Mouse (Mus musculus): ENCODE data around the gene Id4.

Gene Id4

GRCm38 (mm10) chr13:48260690-48261278, at the start of gene Id4:
TSS of gene Id4 (plus strand) at chr13:48261228.
- peak; percentile 98 for DNase-seq

- DNase-seq, result peak; percentile 28
Measured at GRCm38 (mm10) chr13:48227136-48227535, 33.9 kb upstream of the Id4 start.

GRCm38 (mm10) chr13:48227712-48228111, 33.3 kb upstream of the Id4 start:
- peak; percentile 98 for DNase-seq

GRCm38 (mm10) chr13:48228114-48228513, 32.9 kb upstream of the Id4 start:
- DNase-seq, result no peak

- DNase-seq, result no peak
Measured at GRCm38 (mm10) chr13:48230996-48231395, 30.0 kb upstream of the Id4 start.

- no peak for DNase-seq
Measured at GRCm38 (mm10) chr13:48236436-48236835, 24.6 kb upstream of the Id4 start.

GRCm38 (mm10) chr13:48236865-48237264, 24.2 kb upstream of the Id4 start:
- no peak for DNase-seq

- DNase-seq, result peak; percentile 49
Measured at GRCm38 (mm10) chr13:48237516-48237915, 23.5 kb upstream of the Id4 start.

- DNase-seq, result no peak
Measured at GRCm38 (mm10) chr13:48245235-48246012, 15.6 kb upstream of the Id4 start.

- DNase-seq, result no peak
Measured at GRCm38 (mm10) chr13:48252559-48252958, 8.5 kb upstream of the Id4 start.

GRCm38 (mm10) chr13:48255026-48255425, 6.0 kb upstream of the Id4 start:
- no peak for DNase-seq

- DNase-seq, result peak; percentile 58
Measured at GRCm38 (mm10) chr13:48261341-48262221, 553 bp downstream of the Id4 start.

GRCm38 (mm10) chr13:48262451-48262969, 1.5 kb downstream of the Id4 start:
- DNase-seq, result peak; percentile 34

- DNase-seq, result no peak
Measured at GRCm38 (mm10) chr13:48265029-48265428, 4.0 kb downstream of the Id4 start.

- DNase-seq, result peak; percentile 61
Measured at GRCm38 (mm10) chr13:48273451-48274069, 12.5 kb downstream of the Id4 start.

- no peak for DNase-seq
Measured at GRCm38 (mm10) chr13:48274107-48274506, 13.1 kb downstream of the Id4 start.

GRCm38 (mm10) chr13:48276981-48277380, 16.0 kb downstream of the Id4 start:
- DNase-seq, result no peak

GRCm38 (mm10) chr13:48284426-48284825, 23.4 kb downstream of the Id4 start:
- no peak for DNase-seq

GRCm38 (mm10) chr13:48284918-48285693, 24.1 kb downstream of the Id4 start:
- DNase-seq, result no peak

GRCm38 (mm10) chr13:48290427-48290826, 29.4 kb downstream of the Id4 start:
- no peak for DNase-seq

GRCm38 (mm10) chr13:48314500-48314899, 53.5 kb downstream of the Id4 start:
- peak; percentile 13 for DNase-seq

Data from lung, postnatal 10 days (tissue).